Comparison of ENCODE assay signal across 7 mouse cellular contexts in the genomic region with DNA sequence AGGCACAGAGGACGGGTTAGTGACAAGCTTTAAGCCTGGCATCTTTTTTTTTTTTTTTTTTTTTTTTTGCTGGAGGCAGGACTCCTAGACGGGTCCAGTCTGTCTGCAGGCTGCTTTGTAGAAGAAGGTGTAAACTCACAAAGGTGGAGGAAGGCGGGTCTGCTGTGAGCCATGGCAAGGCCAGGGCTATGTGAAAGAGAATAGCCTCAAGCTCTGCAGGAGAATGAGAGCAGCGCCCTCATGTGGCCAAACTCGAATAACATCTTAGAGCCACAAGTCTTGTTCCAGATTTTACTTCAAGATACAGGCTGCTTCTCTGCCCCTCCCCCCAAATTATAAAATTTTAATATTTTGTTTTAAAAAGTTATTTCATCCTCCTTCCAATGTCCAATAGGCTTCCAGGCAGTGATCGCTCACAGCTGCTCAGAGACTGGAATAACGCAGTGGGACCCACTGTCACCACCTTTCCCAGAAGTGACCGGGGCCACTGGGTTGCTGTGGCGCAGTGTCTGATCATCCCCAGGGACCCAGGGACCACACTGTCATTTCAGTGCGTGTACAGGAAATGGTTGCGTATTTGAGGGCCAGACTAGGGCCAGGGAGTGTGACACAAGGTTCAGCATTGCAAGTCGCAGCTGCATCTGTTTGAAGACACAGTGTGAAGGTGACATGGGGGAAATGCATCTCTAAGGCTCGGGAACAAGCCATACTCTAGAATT.
A peak's percentile ranks its signal among the peaks of the same experiment; 100 is the strongest.
DNase-seq lines count a peak whose midpoint lies in the region; TF ChIP-seq lines count a peak whose summit lies in the region.

No protein-coding gene starts in this region.

- H3K36me3 ChIP-seq in heart, adult 2 months (ENCODE audit: control insufficient read depth, insufficient read depth, low read length), result no peaks in the 10 kb centered on the region

- DNase-seq in B cell, adult 2 months, result peak; percentile 68 to 70
- peak; percentile 80 for DNase-seq in ES-CJ7 (ENCODE audit: low read depth, low spot score)
- DNase-seq in cerebellum, postnatal 36 days, result peak; percentile 52 to 54
- peak; percentile 31 to 59 for DNase-seq in heart, adult 2 months
- peak; percentile 62 to 84 for DNase-seq in kidney, postnatal 36 days
- DNase-seq in lung, postnatal 14 days, result peak; percentile 56
- DNase-seq in right cerebral cortex, postnatal 10 days (ENCODE audit: low spot score in 2 of 2), result peak; percentile 75 to 85

- peaks cover 6% of the 10 kb centered on the region; the same call in 1 of the 2 replicates for H3K4me1 ChIP-seq in heart, adult 2 months (ENCODE audit: control insufficient read depth, insufficient read depth, low read length)

- no peak overlapping the region for H3K27ac ChIP-seq in heart, adult 2 months

- no peaks in the 10 kb centered on the region for H3K79me2 ChIP-seq in heart, adult 2 months (replicated peaks; ENCODE audit: control insufficient read depth, insufficient read depth, low read length)

- 52% methylated on average over 13 of the region's 13 CpGs for WGBS in heart, adult 2 months

- TF ChIP-seq EP300 in heart, adult 2 months (IDR thresholded peaks at IDR 0.05; ENCODE audit: insufficient read depth, low read depth, low read length), result no peak

- intact Hi-C loops in heart, adult 2 months (cut with DNase I), result loop anchor here (10.0 kb wide), 1 partner anchor 124 kb away; a partner anchor contains a TSS

- H3K4me3 ChIP-seq in heart, adult 2 months, result no peak overlapping the region

- no peaks in the 10 kb centered on the region for H3K27me3 ChIP-seq in heart, adult 2 months (ENCODE audit: control insufficient read depth, insufficient read depth, low read length)

- TF ChIP-seq POLR2A in heart, adult 2 months (IDR thresholded peaks at IDR 0.05; ENCODE audit: insufficient read depth, low read depth, low read length), result no peak

- TF ChIP-seq CTCF in heart, adult 2 months (IDR thresholded peaks at IDR 0.05), result peak; percentile 68

- H3K9ac ChIP-seq in heart, adult 2 months (ENCODE audit: low read depth, low read length), result no peak overlapping the region
